Mouse (Mus musculus) MEL (cell line): ENCODE results near the gene Gm10718.
"Not testable (repeated sequence)": the region's sequence is repeated elsewhere in the genome, so short reads cannot be mapped to it uniquely, and the experiment has no call there.

Experiments
- BHLHE40 ChIP-seq: IDR thresholded peaks from 2 replicates; pipeline ENCODE4 v1.6.1; 2012; ENCODE audit warnings: low read depth, mild to moderate bottlenecking, inconsistent platforms, low read length, improper control_type of control experiment, borderline replicate concordance
- CTCF ChIP-seq, 3 experiments: IDR thresholded peaks in 2 of 3; conservative IDR thresholded peaks in 1 of 3; 2 replicates each; pipeline ENCODE4 v1.5.1; 2011 to 2012; ENCODE audit warnings: low read length in 3 of 3, low read depth in 2 of 3, mild to moderate bottlenecking in 2 of 3, improper control_type of control experiment in 1 of 3, inconsistent platforms in 1 of 3, mixed read lengths in 1 of 3, moderate library complexity in 1 of 3; ENCODE audit not compliant: control insufficient read depth in 1 of 3, insufficient read depth in 1 of 3, poor library complexity in 1 of 3, severe bottlenecking in 1 of 3
- EP300 ChIP-seq, 2 experiments: IDR thresholded peaks; 2 replicates each; pipeline ENCODE4 v1.6.1; 2011; ENCODE audit warnings: improper control_type of control experiment in 2 of 2, low read length in 2 of 2, low read depth in 1 of 2, mild to moderate bottlenecking in 1 of 2
- GATA1 ChIP-seq: IDR thresholded peaks from 2 replicates; pipeline ENCODE4 v1.6.1; 2011; ENCODE audit warnings: low read depth, low read length, improper control_type of control experiment
- JUND ChIP-seq: IDR thresholded peaks from 2 replicates; pipeline ENCODE4 v1.6.1; 2011; ENCODE audit warnings: low read depth, mild to moderate bottlenecking, improper control_type of control experiment, low read length
- MYB ChIP-seq: IDR thresholded peaks from 2 replicates; pipeline ENCODE4 v1.6.1; 2011; ENCODE audit warnings: mild to moderate bottlenecking, low read depth, low read length, improper control_type of control experiment
- POLR2A ChIP-seq, 2 experiments: IDR thresholded peaks; 2 replicates each; pipeline ENCODE4 v1.6.1; 2011 to 2012; ENCODE audit warnings: low read length in 2 of 2, mild to moderate bottlenecking in 2 of 2, control low read depth in 1 of 2, improper control_type of control experiment in 1 of 2, low read depth in 1 of 2, moderate library complexity in 1 of 2; ENCODE audit not compliant: control insufficient read depth in 1 of 2, insufficient read depth in 1 of 2, poor library complexity in 1 of 2
- POLR2AphosphoS2 ChIP-seq: IDR thresholded peaks from 2 replicates; pipeline ENCODE4 v1.6.1; 2011; ENCODE audit warnings: low read length, improper control_type of control experiment
- RAD21 ChIP-seq: IDR thresholded peaks from 2 replicates; pipeline ENCODE4 v1.6.1; 2011; ENCODE audit warnings: mild to moderate bottlenecking, low read depth, low read length, improper control_type of control experiment
- TCF12 ChIP-seq: IDR thresholded peaks from 2 replicates; pipeline ENCODE4 v1.6.1; 2014; ENCODE audit warnings: low read depth, mild to moderate bottlenecking, inconsistent platforms, low read length, improper control_type of control experiment, moderate library complexity
- ZKSCAN1 ChIP-seq: IDR thresholded peaks from 2 replicates; pipeline ENCODE4 v1.6.1; 2012; ENCODE audit warnings: low read depth, mild to moderate bottlenecking, inconsistent platforms, low read length, improper control_type of control experiment, moderate library complexity
- ZMIZ1 ChIP-seq: IDR thresholded peaks from 2 replicates; pipeline ENCODE4 v1.6.1; 2012; ENCODE audit warnings: low read depth, mild to moderate bottlenecking, inconsistent platforms, low read length, improper control_type of control experiment, moderate library complexity

- not testable (repeated sequence) for TF ChIP-seq CTCF (IDR thresholded peaks at IDR 0.05 in 2 of 3, conservative IDR thresholded peaks at IDR 0.05 in 1 of 3; ENCODE audit: control insufficient read depth in 1 of 3, insufficient read depth in 1 of 3, low read depth in 2 of 3, low read length in 3 of 3, poor library complexity in 1 of 3, severe bottlenecking in 1 of 3); ZKSCAN1; POLR2A (IDR thresholded peaks at IDR 0.05; ENCODE audit: control insufficient read depth in 1 of 2, insufficient read depth in 1 of 2, low read depth in 1 of 2, low read length in 2 of 2, poor library complexity in 1 of 2); JUND; BHLHE40; MYB; ZMIZ1; TCF12; RAD21; GATA1; EP300 (IDR thresholded peaks at IDR 0.05; ENCODE audit: low read depth in 1 of 2, low read length in 2 of 2); POLR2AphosphoS2
These were observed 20.5 kb upstream of the Gm10718 start, which contains the start of gene Gm11168 for GRCm38 (mm10) chr9:3002794-3003396.
